Mouse (Mus musculus) spleen, embryonic (tissue): Measurements from ENCODE around the gene Zfp93.
"Not testable (repeated sequence)": the region's sequence is repeated elsewhere in the genome, so short reads cannot be mapped to it uniquely, and the experiment has no call there.

Experiments used
- CTCF ChIA-PET: fragments of 350-600 bp; sonication (Branson Sonifier 250); formaldehyde crosslinking; loops from one replicate; lab custom pipeline; 2022; lab: Charles Lee

The Zfp93 gene

GRCm38 (mm10) chr7:24270288-24270672, at the start of gene Zfp93:
Gene Zfp93 (plus strand): TSS chr7:24270420.
- CTCF ChIA-PET, result interaction anchor here (0.5 kb wide), 1 partner anchor 91 kb away, joined by 3 read pairs; no protein-coding TSS in a partner anchor

DNA sequence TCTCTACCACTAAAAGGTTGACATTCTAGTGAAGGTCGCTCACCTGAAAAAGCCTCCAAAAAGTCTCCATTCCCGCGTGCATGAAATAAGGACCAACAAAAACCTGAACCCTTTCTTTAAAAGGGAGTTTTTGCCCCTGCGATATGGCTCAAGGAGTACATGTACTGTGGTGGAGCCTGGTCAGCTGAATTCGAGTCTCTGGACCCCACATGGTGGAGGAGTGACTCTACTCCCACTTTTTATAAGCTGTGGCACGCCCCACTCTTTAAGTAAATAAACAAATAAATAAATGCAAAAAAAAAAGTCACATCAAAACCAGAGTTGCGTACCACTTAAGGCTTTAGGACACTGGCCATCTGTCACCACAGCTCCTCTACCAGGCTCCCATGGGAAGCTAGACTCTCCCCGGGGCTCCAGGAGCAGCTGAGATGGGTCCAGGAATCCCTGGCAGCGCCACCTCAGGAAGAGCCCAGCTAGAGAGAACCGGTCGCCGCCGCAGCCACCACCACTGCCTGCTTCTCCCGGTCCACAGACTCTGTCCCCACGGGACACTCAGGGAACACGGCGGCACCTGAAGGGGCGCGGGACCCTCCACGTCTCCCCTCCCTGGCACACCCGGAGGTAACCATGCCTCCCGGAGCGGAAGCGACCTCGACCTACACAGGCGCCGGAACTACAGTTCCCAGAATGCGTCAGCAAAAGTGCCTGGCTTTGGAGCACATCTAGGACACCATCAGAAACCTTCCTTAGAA, 33.0 kb upstream of the Zfp93 start, which contains the start of gene Zfp109:
Gene Zfp109 (minus strand): TSS at position 521 of the 752 bp plus-strand sequence.
- CTCF ChIA-PET, result no interaction called here

- CTCF ChIA-PET, result no interaction called here
Measured at GRCm38 (mm10) chr7:24253779-24254615, 16.2 kb upstream of the Zfp93 start.

DNA sequence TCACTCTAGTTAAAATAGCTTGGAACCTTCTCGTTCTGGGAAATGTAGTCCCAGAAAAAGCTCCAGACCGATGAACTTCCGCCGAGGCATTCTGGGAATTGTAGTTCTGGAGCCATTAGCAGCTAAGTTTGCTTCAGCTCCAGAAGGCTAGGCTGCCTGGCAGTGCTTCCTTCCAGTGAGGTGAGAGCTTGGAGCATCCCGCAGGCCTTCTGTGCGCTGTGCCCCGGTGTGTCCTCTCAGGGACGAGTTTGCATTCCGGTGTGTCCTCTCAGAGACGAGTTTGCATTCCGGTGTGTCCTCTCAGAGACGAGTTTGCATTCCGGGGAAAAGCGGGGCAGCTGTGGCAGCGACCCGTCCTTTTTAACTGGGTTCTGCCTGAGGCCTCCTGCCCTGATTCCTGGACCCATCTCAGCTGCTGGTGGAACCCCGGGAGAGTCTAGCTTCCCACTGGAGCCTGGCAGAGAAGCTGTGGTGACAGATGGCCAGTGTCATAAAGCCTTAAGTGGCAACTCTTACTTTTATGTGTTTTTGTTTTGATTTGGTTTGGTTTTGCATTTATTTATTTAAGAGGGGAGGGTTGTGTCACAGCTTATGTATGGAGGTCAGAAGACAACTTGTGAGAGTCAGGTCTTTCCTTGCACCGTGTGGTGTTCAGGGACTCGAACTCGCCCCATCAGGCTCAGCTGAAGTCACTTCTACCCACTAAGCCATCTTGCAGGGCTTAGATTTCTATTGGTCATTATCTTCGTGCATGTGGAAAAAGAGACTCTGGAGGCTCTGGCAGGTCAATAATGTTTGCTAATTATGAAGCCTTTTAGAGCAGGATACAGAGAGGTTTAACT, 15.4 kb upstream of the Zfp93 start, which contains the start of gene Zfp108:
Gene Zfp108 (plus strand): TSS at position 162 of the 842 bp plus-strand sequence.
- CTCF ChIA-PET, result no interaction called here

DNA sequence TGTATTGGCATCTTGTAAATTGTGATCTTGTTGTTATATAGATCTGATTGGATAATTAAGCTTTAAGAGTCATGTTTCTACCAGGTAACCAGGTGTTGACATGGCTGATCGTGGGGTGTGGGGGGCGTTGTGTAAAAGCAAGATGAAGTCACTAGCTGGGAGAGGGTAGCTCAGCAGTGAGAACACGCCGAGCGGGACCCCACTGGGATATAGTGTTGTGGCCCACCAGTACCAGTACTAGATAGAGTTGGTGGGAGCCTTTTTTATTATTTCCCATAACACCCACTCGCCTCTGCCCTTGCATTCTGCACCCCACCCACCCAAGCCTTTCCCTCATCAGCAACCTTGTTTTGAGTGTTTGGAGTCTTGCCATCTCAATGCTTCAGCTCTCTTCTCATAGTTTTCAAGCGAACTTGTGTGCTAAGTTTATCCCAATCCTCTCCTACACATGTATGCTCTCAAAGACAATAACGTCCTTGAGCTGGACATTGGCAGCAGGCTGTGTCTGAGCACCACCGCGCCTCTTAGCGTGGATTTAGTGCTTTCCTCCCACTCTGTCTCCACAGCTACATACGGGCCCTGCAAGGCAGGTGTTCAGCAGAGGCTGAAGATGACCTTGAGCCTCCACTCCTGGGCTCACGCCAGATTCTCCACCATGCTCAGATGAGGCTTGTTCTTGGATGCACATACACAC, 10.8 kb upstream of the Zfp93 start:
- CTCF ChIA-PET, result no interaction called here

GRCm38 (mm10) chr7:24260000-24260312, 10.3 kb upstream of the Zfp93 start:
- CTCF ChIA-PET, result no interaction called here

DNA sequence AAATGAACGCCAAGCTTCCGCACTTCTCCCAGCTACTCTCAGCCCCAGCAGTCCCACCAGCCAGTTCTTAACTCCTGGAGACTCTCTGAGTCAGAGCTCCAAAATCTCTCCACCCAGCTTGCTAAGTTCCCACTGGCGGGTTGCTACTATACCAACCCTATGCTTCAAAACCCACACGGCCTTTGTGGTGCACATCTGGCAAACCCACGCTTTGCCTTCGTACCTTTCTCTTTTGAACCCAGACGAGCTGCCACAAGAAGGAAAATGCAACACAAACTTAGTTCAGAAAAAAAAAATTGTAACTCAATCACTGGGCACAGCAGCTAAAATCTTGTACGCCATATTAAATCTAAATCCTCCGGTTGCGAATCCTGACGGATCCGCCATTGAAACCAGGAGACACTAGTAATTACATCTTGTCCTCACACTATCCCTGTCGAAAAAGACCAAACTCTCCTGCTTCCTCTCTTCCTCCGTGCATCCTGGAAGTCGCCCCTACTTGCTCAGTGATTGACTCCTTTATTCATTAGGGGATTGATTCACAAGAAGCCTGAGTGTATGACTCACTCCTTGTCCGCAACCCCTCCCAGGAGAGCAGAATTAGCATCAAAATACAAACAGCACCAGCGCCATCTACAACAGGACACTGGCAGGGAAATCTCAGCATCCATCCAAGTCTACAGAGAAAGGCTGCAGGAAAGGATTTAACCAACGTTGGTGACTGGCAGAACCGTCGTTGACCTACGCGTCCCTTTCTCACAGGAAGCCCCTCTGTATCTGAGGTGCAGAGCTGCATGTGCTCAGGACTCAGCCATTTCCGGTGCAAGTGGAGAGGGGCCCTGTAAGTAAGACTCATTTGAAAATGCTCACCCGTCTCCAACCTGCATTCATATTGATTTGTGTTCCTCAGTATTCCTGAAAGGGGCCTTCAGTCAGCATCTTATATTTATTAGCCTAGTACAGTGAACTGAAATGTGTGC, 1.8 kb upstream of the Zfp93 start:
- CTCF ChIA-PET, result no interaction called here

DNA sequence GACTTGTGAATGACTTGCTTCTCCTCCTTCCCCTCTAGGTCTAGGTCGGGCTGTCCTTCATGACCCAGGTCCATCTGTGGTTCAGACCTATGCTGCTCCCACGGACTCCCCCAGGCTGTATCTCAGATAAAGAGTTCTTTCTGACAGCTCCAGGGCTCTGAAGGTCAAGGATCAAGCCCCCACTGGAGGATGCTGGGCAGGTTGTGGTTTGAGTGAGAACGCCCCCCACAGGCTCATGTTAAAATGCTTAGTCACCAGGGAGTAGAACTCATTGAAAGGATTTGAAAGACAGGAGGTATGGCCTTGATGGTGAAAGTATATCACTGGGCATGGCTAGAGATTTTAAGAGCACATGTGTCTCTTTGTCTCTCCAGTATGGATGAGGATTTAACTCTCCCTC, 964 bp upstream of the Zfp93 start:
- CTCF ChIA-PET, result no interaction called here

- CTCF ChIA-PET, result no interaction called here
Measured at GRCm38 (mm10) chr7:24269667-24270287, 443 bp upstream of the Zfp93 start.

DNA sequence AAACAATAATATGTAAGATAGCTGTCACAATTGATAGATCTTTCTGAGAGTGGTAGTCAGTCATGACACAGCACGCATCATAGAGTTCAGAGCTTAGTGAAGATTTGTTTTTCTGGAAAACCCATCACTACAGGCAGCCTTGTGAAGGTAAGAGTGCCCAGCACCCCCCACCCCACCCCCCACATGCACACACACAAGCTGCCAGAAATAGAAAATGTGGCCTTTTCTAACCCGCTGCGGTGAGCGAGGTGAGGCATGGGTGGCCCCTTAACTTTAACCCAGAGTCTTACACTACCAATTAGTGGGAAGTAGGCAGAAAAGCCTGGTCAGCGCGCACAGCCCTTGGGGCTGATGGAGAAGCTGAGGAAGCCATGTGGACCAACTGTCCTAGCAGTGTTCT, 971 bp downstream of the Zfp93 start:
- CTCF ChIA-PET, result no interaction called here

DNA sequence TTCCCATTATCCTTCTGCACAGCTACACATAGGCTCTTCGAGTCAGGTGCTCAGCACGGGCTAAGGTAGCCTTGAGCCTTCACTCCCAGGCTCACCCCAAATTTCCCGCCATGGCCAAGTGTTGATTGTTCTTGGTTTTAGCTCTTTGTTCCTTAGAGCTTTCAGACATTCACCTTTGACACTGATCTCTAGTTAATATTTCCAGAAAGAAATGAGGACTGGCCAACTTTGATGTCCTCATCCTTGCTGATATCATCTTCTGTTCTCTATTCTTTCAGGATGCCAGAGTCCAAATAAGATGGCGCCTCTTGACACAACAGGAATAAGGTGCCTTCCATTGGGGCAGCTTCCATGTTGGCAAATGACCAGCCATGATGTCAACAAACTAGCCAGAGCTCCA, 4.2 kb downstream of the Zfp93 start:
- CTCF ChIA-PET, result no interaction called here

- CTCF ChIA-PET, result not testable (repeated sequence)
Measured at GRCm38 (mm10) chr7:24278771-24279170, 8.6 kb downstream of the Zfp93 start.

GRCm38 (mm10) chr7:24280031-24280857, 10.0 kb downstream of the Zfp93 start:
- CTCF ChIA-PET, result no interaction called here

- CTCF ChIA-PET, result no interaction called here
Measured at GRCm38 (mm10) chr7:24280858-24281145, 10.6 kb downstream of the Zfp93 start.

DNA sequence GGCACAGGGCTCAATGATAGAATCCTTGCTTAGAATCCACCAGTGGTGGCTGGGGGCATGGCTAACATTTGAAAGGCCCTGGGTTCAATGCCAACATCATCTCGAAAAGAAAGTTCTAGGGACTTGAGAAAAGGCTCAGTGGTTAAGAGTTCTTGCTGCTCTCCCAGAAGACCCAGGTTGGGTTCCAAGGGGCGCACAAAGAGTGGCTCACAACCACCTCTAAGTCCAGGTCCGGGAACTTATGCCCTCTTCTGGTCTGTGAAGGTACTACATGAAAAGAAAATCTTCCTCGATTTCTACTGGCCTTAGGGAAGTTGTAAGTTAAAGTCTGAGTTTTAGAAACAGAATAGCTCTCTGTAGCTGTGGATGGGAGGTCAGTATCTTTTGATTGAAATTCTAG, 15.9 kb downstream of the Zfp93 start:
- CTCF ChIA-PET, result no interaction called here

- CTCF ChIA-PET, result no interaction called here
Measured at GRCm38 (mm10) chr7:24286916-24287315, 16.7 kb downstream of the Zfp93 start.

GRCm38 (mm10) chr7:24287670-24288069, 17.4 kb downstream of the Zfp93 start:
- CTCF ChIA-PET, result no interaction called here

DNA sequence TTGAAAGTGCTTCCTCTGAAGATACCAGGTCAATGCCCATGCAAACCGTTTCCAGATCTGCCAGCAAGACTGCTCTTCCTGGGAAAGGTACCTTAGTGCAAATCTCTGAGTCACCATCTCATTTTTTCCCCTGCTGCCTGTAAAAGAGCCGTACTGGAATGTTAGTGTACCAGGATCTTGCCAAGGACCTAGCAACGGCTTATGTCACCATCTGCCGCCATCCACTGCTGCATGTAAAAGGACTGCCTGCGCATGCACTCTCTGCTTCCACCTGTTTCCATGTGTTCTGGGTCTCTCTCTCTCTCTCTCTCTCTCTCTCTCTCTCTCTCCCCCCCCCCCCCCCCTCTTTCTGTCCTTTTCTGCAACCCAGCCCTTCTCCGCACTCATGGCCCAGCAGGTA, 18.3 kb downstream of the Zfp93 start:
- CTCF ChIA-PET, result no interaction called here

- CTCF ChIA-PET, result no interaction called here
Measured at GRCm38 (mm10) chr7:24290106-24290693, 20.0 kb downstream of the Zfp93 start.
